Mouse (Mus musculus) spleen, adult 2 months (tissue): ENCODE results near the gene Sgk1.

Experiments used
- CTCF ChIP-seq: fragments of 200-500 bp; IDR thresholded peaks from 2 replicates; pipeline ENCODE4 v1.5.1; 2011; ENCODE audit warnings: mild to moderate bottlenecking, inconsistent platforms; ENCODE audit not compliant: insufficient read depth, insufficient read length, insufficient replicate concordance; ENCODE audit errors: extremely low read depth
- POLR2A ChIP-seq: fragments of 200-500 bp; IDR thresholded peaks from 2 replicates; pipeline ENCODE4 v1.6.1; 2011; ENCODE audit warnings: low read depth, low read length, inconsistent platforms

- TF ChIP-seq CTCF: no peak
- TF ChIP-seq POLR2A: no peak
These were observed 22.2 kb downstream of the Sgk1 start for GRCm38 (mm10) chr10:21904151-21904550.
